Mouse (Mus musculus) heart, postnatal 0 days (tissue): ENCODE measurements around the gene Npas3. TPM values are rescaled to one million over a fixed set of nuclear protein-coding genes. Genes with fewer than 3 reads are reported as not detected.

ENCODE experiments used
- ATAC-seq: fragments of 200-750 bp; cut with Nextera tagmentation; 2 replicates; pipeline ENCODE4 v1.8.0; 2017; ENCODE audit warnings: low read depth, moderate number of reproducible peaks, moderate library complexity; ENCODE audit not compliant: insufficient read depth
- DNase-seq: peaks from one replicate; pipeline ENCODE4 v3.0.0-alpha.2; 2016; ENCODE audit warnings: low spot score
- H3K27ac ChIP-seq: fragments of 300-500 bp; sonication (generic); 2 replicates; pipeline ENCODE4 v1.5.1; 2014; ENCODE audit warnings: low read depth, mild to moderate bottlenecking
- H3K27me3 ChIP-seq: fragments of 300-500 bp; sonication (generic); 2 replicates; pipeline ENCODE4 v1.6.1; 2014; ENCODE audit warnings: low read length, mixed read lengths; ENCODE audit not compliant: control insufficient read depth, insufficient read depth
- H3K36me3 ChIP-seq: fragments of 300-500 bp; sonication (generic); replicated peaks from 2 replicates; pipeline ENCODE4 v1.6.1; 2014; ENCODE audit warnings: low read length, mixed read lengths; ENCODE audit not compliant: control insufficient read depth, insufficient read depth
- H3K4me1 ChIP-seq: fragments of 300-500 bp; sonication (generic); 2 replicates; pipeline ENCODE4 v1.6.1; 2014; ENCODE audit warnings: antibody characterized with exemption; ENCODE audit not compliant: control insufficient read depth, insufficient read depth
- H3K4me2 ChIP-seq: fragments of 300-500 bp; sonication (generic); 2 replicates; pipeline ENCODE4 v1.6.1; 2014; ENCODE audit warnings: low read depth, mild to moderate bottlenecking, low read length, moderate library complexity
- H3K4me3 ChIP-seq: fragments of 300-500 bp; sonication (generic); 2 replicates; pipeline ENCODE4 v1.5.1; 2014; ENCODE audit warnings: low read depth, low read length
- H3K9ac ChIP-seq: fragments of 300-500 bp; sonication (generic); replicated peaks from 2 replicates; pipeline ENCODE4 v1.6.1; 2014; ENCODE audit warnings: low read depth, low read length, mixed read lengths
- H3K9me3 ChIP-seq: fragments of 300-500 bp; sonication (generic); replicated peaks from 2 replicates; pipeline ENCODE4 v1.6.1; 2016; ENCODE audit warnings: low read length; ENCODE audit not compliant: control insufficient read depth
- CTCF ChIP-seq: IDR thresholded peaks from 2 replicates; pipeline ENCODE4 v1.5.1; 2016; ENCODE audit warnings: antibody characterized with exemption, control low read depth, low read depth
- EP300 ChIP-seq: IDR thresholded peaks from 2 replicates; pipeline ENCODE4 v1.6.1; 2016; ENCODE audit warnings: antibody characterized with exemption, low read depth
- WGBS: fragments of 180-500 bp; shearing (Covaris S2); extraction: QIAGEN DNeasy Blood & Tissue Kit; methylation state at CpG from one replicate; pipeline ENCODE4 v1.1.7; 2014; 5-methylcytosine and 5-hydroxymethylcytosine counted together
- polyA plus RNA-seq: library from polyadenylated mRNA; unstranded; fragments of >200 nt; fragmentation: Nextera tagmentation; extraction: Ambion mirVana; gene quantifications from 2 replicates; pipeline ENCODE4 v1.2.1, GENCODE M21; 2015
- total RNA-seq: library from RNA; depleted of rRNA; stranded (reverse); fragments of >200 nt; gene quantifications from 2 replicates; pipeline ENCODE4 v1.2.3, GENCODE M21; 2014; ENCODE audit warnings: low replicate concordance

The Npas3 gene
- total and polyA plus RNA-seq, 2 experiments from 2014 or later = 0.50 to 0.61 TPM

DNA sequence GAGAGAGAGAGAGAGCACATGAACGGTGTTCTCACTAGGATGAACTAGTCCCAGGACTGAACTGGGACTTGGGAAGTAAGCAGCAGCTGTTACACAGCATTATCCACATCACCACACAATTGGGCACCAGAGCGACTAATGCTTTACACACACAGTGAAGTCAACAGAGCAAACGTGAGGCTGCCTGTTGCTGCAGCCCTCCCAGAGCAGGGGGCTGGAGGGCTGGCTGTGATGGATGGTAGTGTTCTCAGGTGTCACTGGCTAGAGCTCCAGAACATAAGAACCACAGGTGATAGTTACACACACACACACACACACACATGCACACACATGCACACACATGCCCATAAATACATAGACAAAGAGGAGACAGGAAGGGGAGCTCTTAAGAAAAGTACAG is 626.7 kb downstream of the Npas3 start:
- Histone ChIP-seq H3K9me3 (no peaks in the 10 kb centered on the region), H3K27ac (no peak overlapping the region), H3K9ac (no peak overlapping the region), H3K27me3 (no peaks in the 10 kb centered on the region), H3K4me2 (no peak overlapping the region), H3K4me3 (no peak overlapping the region), H3K36me3 (no peaks in the 10 kb centered on the region), H3K4me1 (no peaks in the 10 kb centered on the region)
- ATAC-seq = no peak
- no peak for DNase-seq
- TF ChIP-seq EP300 = no peak
- WGBS = 72% methylated on average over 3 of the region's 3 CpGs

DNA sequence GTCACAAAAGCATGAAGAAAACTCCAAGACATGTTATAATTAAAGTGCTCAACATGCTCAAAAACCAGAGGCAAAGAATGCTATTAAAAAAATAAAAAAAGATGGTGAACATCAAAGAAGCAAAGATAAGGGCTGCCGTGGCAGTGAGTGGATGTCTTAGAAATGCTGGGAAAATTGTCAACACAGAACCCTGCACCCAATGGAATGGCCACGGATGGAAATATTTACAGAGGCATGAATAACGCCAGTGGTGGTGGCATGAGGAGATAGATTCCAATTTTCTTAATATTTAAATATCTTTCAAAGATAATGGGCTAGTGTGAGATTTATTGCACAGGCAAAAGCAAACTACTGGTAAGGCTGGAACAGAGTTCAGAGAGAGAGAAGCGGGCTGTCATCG is 628.2 kb downstream of the Npas3 start:
- H3K4me3 ChIP-seq = no peak overlapping the region
- no peaks in the 10 kb centered on the region for H3K4me1 ChIP-seq
- no peak overlapping the region for H3K27ac ChIP-seq
- H3K27me3 ChIP-seq = no peaks in the 10 kb centered on the region
- no peak overlapping the region for H3K4me2 ChIP-seq
- 66% methylated on average over 5 of the region's 5 CpGs for whole genome bisulfite sequencing
- no peaks in the 10 kb centered on the region for H3K9me3 ChIP-seq
- no peak overlapping the region for H3K9ac ChIP-seq
- ATAC-seq (no peak), DNase-seq (no peak)
- no peaks in the 10 kb centered on the region for H3K36me3 ChIP-seq
- TF ChIP-seq CTCF (no peak), EP300 (no peak)

DNA sequence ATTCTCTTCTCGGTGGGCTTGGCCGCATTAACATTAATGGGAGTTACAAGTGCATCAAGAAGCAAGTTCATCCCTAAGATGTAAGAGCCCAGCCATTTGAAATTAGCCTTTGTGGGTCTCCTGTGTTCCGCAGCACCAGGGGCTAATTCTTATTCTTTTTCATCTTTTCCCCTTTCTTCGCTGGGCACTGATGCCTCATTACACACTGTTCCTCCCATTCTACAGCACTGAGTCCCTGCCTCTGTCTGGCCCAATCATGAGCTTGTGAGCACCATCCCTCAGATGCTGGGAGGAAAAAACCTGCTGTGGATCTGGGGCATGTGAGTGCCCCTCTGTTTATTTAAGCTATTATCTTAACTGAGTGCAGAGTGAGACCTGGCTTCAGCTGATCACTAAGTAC is 633.2 kb downstream of the Npas3 start:
- H3K9ac ChIP-seq = no peak overlapping the region
- H3K4me1 ChIP-seq = no peaks in the 10 kb centered on the region
- H3K4me2 ChIP-seq = no peak overlapping the region
- no peak for DNase-seq
- WGBS = 85% methylated on average over 4 of the region's 4 CpGs
- no peak for ATAC-seq
- H3K4me3 ChIP-seq = no peak overlapping the region
- no peaks in the 10 kb centered on the region for H3K9me3 ChIP-seq
- H3K27ac ChIP-seq = no peak overlapping the region
- H3K27me3 ChIP-seq = no peaks in the 10 kb centered on the region
- no peaks in the 10 kb centered on the region for H3K36me3 ChIP-seq
- no peak for TF ChIP-seq CTCF
- TF ChIP-seq EP300 = no peak

DNA sequence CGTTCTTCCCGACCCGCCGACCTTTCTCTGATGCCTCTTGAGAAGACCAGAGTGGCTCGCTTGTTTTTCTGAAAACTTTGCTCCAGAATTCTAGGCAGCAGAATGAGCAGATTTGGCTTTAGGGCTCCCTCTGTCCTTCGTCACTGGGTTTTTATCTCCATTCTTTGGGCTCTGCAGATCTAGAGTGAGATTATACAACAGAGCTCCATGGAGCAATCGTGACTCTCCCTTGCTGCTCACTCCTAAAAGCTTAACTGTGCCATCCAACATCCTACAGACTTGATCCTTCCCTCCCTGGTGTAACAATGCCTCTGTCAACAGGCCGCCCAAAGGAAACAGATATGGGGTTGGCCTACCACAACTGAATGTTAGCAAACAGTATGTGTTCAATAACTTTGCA is 634.4 kb downstream of the Npas3 start:
- TF ChIP-seq CTCF = no peak
- TF ChIP-seq EP300 = no peak
- H3K9me3 ChIP-seq = no peaks in the 10 kb centered on the region
- H3K4me2 ChIP-seq = no peak overlapping the region
- DNase-seq = no peak
- no peaks in the 10 kb centered on the region for H3K36me3 ChIP-seq
- H3K4me3 ChIP-seq = no peak overlapping the region
- 72% methylated on average over 8 of the region's 8 CpGs for WGBS
- H3K4me1 ChIP-seq = no peaks in the 10 kb centered on the region
- H3K9ac ChIP-seq = no peak overlapping the region
- no peak overlapping the region for H3K27ac ChIP-seq
- no peak for ATAC-seq
- no peaks in the 10 kb centered on the region for H3K27me3 ChIP-seq

DNA sequence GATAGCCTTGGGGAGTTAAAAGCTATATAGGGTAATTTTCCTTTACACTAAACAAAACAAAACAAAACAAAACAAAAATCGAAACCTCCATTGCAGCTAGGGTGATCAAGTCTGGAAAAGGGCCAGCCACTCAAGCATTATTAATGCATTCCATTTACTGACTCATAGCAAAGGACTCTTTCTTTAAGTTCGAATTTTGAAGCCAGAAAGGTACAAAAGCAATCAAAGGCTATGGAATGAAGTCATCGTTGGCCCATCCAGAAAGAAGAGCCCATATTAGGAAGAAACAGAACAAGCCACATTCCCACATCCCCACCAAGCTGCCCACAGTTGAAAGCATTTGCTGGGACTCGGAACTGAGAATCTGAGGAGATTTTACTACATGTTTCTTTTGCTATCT is 640.1 kb downstream of the Npas3 start:
- no peaks in the 10 kb centered on the region for H3K4me1 ChIP-seq
- no peaks in the 10 kb centered on the region for H3K36me3 ChIP-seq
- 59% methylated on average over 4 of the region's 4 CpGs for WGBS
- no peak overlapping the region for H3K4me3 ChIP-seq
- no peak for ATAC-seq
- no peaks in the 10 kb centered on the region for H3K27me3 ChIP-seq
- H3K4me2 ChIP-seq = no peak overlapping the region
- no peaks in the 10 kb centered on the region for H3K9me3 ChIP-seq
- H3K9ac ChIP-seq = no peak overlapping the region
- H3K27ac ChIP-seq = no peak overlapping the region
- TF ChIP-seq EP300 (no peak), CTCF (no peak)
- no peak for DNase-seq

DNA sequence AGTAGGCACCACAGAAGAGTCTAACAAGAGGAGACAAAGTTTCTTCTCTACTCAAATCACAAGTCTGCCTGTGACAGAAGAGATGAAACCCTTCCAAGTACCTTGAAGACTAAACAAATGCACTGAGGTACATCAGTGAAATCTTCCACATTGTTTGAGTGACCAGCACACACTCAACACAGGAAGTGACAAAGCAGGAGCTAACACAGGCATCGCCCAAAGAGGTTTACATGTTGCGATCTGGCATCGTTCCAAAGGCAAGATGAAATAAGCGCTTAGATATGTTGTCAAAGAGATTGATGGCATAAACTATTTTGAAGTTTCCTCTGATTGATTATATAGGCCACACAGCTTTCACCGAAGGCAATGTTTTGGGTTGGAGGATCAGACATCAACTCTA is 647.4 kb downstream of the Npas3 start:
- H3K4me3 ChIP-seq = no peak overlapping the region
- no peak overlapping the region for H3K27ac ChIP-seq
- DNase-seq (no peak), ATAC-seq (no peak)
- no peak overlapping the region for H3K4me2 ChIP-seq
- H3K9me3 ChIP-seq = no peaks in the 10 kb centered on the region
- TF ChIP-seq CTCF = no peak
- no peak for TF ChIP-seq EP300
- H3K9ac ChIP-seq = no peak overlapping the region
- H3K36me3 ChIP-seq = no peaks in the 10 kb centered on the region
- H3K4me1 ChIP-seq = no peaks in the 10 kb centered on the region
- 79% methylated on average over 5 of the region's 5 CpGs for WGBS
- no peaks in the 10 kb centered on the region for H3K27me3 ChIP-seq
